Mouse (Mus musculus) spleen, adult 2 months (tissue): ENCODE results near the gene Gpr156.

Source experiments
- CTCF ChIP-seq: fragments of 200-500 bp; IDR thresholded peaks from 2 replicates; pipeline ENCODE4 v1.5.1; 2011; ENCODE audit warnings: mild to moderate bottlenecking, inconsistent platforms; ENCODE audit not compliant: insufficient read depth, insufficient read length, insufficient replicate concordance; ENCODE audit errors: extremely low read depth
- POLR2A ChIP-seq: fragments of 200-500 bp; IDR thresholded peaks from 2 replicates; pipeline ENCODE4 v1.6.1; 2011; ENCODE audit warnings: low read depth, low read length, inconsistent platforms

DNA sequence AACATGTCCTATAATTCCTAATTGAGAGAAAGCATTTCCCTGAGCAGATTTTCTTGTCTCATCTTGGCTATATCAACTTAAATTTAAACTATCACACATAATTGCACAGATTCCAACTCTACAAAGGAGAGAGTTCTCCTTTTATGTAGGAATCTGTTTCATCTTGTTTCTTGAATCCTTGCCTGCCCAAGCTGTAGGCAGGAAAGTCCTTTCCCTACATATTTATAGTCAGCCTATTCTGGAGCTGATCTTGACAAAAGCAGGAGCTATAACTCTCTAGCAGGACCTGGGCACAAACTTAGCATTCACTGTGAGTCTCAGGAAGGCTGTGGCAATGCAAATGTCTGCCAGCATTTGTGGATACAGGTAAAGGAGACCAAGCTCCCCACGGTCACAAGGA is 125.9 kb downstream of the Gpr156 start:
- TF ChIP-seq CTCF (no peak), POLR2A (no peak)
